Comparison of ENCODE assay signal across 25 mouse cellular contexts in the genomic region with DNA sequence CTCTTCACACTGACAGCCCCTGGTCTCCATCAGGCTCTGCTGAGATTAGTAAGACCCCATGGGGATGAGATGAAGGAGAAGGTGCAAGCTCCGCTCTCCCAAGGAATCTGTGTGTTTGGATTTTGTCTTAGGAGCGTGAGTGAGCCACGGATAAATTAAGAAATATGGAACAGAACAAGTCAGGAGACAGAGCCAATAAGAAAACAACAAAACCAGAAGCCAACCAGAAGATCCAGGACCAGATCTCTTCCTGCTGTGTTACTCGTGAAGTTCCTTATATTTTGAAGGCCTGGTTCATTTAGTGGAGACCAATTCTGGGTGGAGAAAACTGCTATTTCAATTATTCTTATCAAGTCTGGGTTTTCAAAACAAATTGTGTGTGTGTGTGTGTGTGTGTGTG. TPM values are rescaled to one million over a fixed set of nuclear protein-coding genes. Genes with fewer than 3 reads are reported as not detected.
DNase-seq lines count a peak whose midpoint lies in the region; ATAC-seq and TF ChIP-seq lines count a peak whose summit lies in the region.
"Had no signal": no experiment of that assay in that cellular context is flagged by ENCODE, and none has a peak within 500 bp of the region (broad histone marks: within the 10 kb centered on the region; RNA-seq: fewer than 3 reads in every experiment).

No protein-coding gene starts in this region.

- H3K4me2 ChIP-seq in hindbrain, embryonic 11.5 days (replicated peaks; ENCODE audit: low read depth, low read length): no peak overlapping the region
- H3K4me2 ChIP-seq in hindbrain, postnatal 0 days (ENCODE audit: low read depth, low read length): no peak overlapping the region
- H3K4me2 ChIP-seq in neural tube, embryonic 15.5 days: no peak overlapping the region
- H3K4me2 ChIP-seq: embryonic facial prominence, embryonic 15.5 days; hindbrain, embryonic 13.5 days had no signal

- H3K27me3 ChIP-seq in hindbrain, embryonic 11.5 days (ENCODE audit: control insufficient read depth, insufficient read depth, low read length): peaks cover 57% of the 10 kb centered on the region
- peaks cover 75% of the 10 kb centered on the region for H3K27me3 ChIP-seq in hindbrain, postnatal 0 days (ENCODE audit: insufficient read depth, low read length)
- H3K27me3 ChIP-seq in neural tube, embryonic 15.5 days (replicated peaks): peaks cover 29% of the 10 kb centered on the region

- 18% methylated on average over 4 of the region's 4 CpGs for WGBS in hindbrain, embryonic 11.5 days
- 28% methylated on average over 4 of the region's 4 CpGs for WGBS in hindbrain, postnatal 0 days
- 54% methylated on average over 4 of the region's 4 CpGs for WGBS in neural tube, embryonic 15.5 days

- no peak overlapping the region for H3K27ac ChIP-seq in hindbrain, embryonic 11.5 days (ENCODE audit: low read depth, low read length)
- H3K27ac ChIP-seq in hindbrain, postnatal 0 days: no peak overlapping the region
- no peak overlapping the region for H3K27ac ChIP-seq in neural tube, embryonic 15.5 days (replicated peaks)
- H3K27ac ChIP-seq: embryonic facial prominence, embryonic 15.5 days; gastrocnemius, adult 2 months; hindbrain, embryonic 13.5 days had no signal

- no peak for TF ChIP-seq CTCF in hindbrain, postnatal 0 days (IDR thresholded peaks at IDR 0.05; ENCODE audit: low read depth)

- H3K4me3 ChIP-seq in hindbrain, embryonic 11.5 days (ENCODE audit: low read depth, low read length): no peak overlapping the region
- H3K4me3 ChIP-seq in hindbrain, postnatal 0 days (ENCODE audit: low read length): no peak overlapping the region
- H3K4me3 ChIP-seq in neural tube, embryonic 15.5 days (replicated peaks): no peak overlapping the region
- H3K4me3 ChIP-seq: embryonic facial prominence, embryonic 15.5 days; erythroblast, embryonic 14.5 days; gastrocnemius, adult 2 months; hindbrain, embryonic 13.5 days had no signal

- H3K9ac ChIP-seq in hindbrain, embryonic 11.5 days (ENCODE audit: low read depth, low read length): no peak overlapping the region
- no peak overlapping the region for H3K9ac ChIP-seq in hindbrain, postnatal 0 days (replicated peaks; ENCODE audit: low read length)
- H3K9ac ChIP-seq in neural tube, embryonic 15.5 days (replicated peaks): no peak overlapping the region
- H3K9ac ChIP-seq: embryonic facial prominence, embryonic 15.5 days; hindbrain, embryonic 13.5 days had no signal

- H3K4me1 ChIP-seq in hindbrain, embryonic 11.5 days (replicated peaks; ENCODE audit: control insufficient read depth, insufficient read depth, low read length): no peaks in the 10 kb centered on the region
- no peaks in the 10 kb centered on the region for H3K4me1 ChIP-seq in hindbrain, postnatal 0 days (ENCODE audit: insufficient read depth, low read length)
- H3K4me1 ChIP-seq in neural tube, embryonic 15.5 days: peaks cover 8% of the 10 kb centered on the region
- H3K4me1 ChIP-seq: embryonic facial prominence, embryonic 15.5 days had no signal

- DNase-seq in embryo, embryonic 10 days (ENCODE audit: low spot score): peak; percentile 31
- DNase-seq in embryo, embryonic 11 days: no peak
- peak; percentile 39 for DNase-seq in hindbrain, embryonic 11.5 days (ENCODE audit: low spot score)
- DNase-seq in hindbrain, postnatal 0 days (ENCODE audit: low spot score): no peak
- DNase-seq in neural tube, embryonic 10.5 days (ENCODE audit: extremely low spot score, low spot score): peak; percentile 27
- DNase-seq in retina, postnatal 1 day: peak; percentile 34
- DNase-seq in right cerebral cortex, adult 2 months (ENCODE audit: low spot score in 2 of 2): no peak
- DNase-seq: adrenal gland, adult 8-10 months; B cell, adult 2 months; cerebellum, adult 18-20 months; cerebellum, adult 9-11 months; gastrocnemius, adult 2 months; gastrocnemius, postnatal 25 days; heart, postnatal 10 days; heart, postnatal 4 days had no signal

- ATAC-seq in hindbrain, embryonic 11.5 days (ENCODE audit: low FRiP score): no peak
- ATAC-seq in hindbrain, postnatal 0 days: no peak
- no peak for ATAC-seq in neural tube, embryonic 15.5 days (ENCODE audit: low FRiP score)
- ATAC-seq: CD4-positive, CD25-positive, alpha-beta regulatory T cell, adult 4 months; intestine, postnatal 0 days had no signal

- H3K36me3 ChIP-seq in hindbrain, embryonic 11.5 days (ENCODE audit: control insufficient read depth, insufficient read depth, low read length): no peaks in the 10 kb centered on the region
- no peaks in the 10 kb centered on the region for H3K36me3 ChIP-seq in hindbrain, postnatal 0 days (ENCODE audit: insufficient read depth, low read length)
- no peaks in the 10 kb centered on the region for H3K36me3 ChIP-seq in neural tube, embryonic 15.5 days
- H3K36me3 ChIP-seq: embryonic facial prominence, embryonic 15.5 days; G1E; hindbrain, embryonic 13.5 days had no signal

- H3K9me3 ChIP-seq in hindbrain, embryonic 11.5 days (ENCODE audit: control insufficient read depth, low read length): no peaks in the 10 kb centered on the region
- H3K9me3 ChIP-seq in hindbrain, postnatal 0 days (ENCODE audit: low read length): no peaks in the 10 kb centered on the region
- no peaks in the 10 kb centered on the region for H3K9me3 ChIP-seq in neural tube, embryonic 15.5 days (replicated peaks)
- H3K9me3 ChIP-seq: embryonic facial prominence, embryonic 15.5 days; G1E; hindbrain, embryonic 13.5 days had no signal

RNA-seq across cellular contexts. Expression of a gene that starts 6.5 kb away (rescaled TPM):
- polyA plus RNA-seq in hindbrain, embryonic 11.5 days (2014; fragmentation: Nextera tagmentation; extraction: Ambion mirVana): 4.0 and 4.1 TPM in 2 replicates
- total RNA-seq in hindbrain, postnatal 0 days (2014; rRNA removed): 1.1 and 3.7 TPM in 2 replicates
- 1.1 and 1.2 TPM in 2 replicates for polyA plus RNA-seq in hindbrain, postnatal 0 days (2015; fragmentation: Nextera tagmentation; extraction: Ambion mirVana)
- 1.1 and 1.3 TPM in 2 replicates for polyA plus RNA-seq in neural tube, embryonic 15.5 days (2015; fragmentation: Nextera tagmentation; extraction: Ambion mirVana)
- polyA plus RNA-seq: CD4-positive, CD25-positive, alpha-beta regulatory T cell, adult 4 months; erythroblast, embryonic 14.5 days; forebrain, embryonic 11.5 days; G1E had no signal

RNA-seq across cellular contexts. Expression of a gene that starts 13.1 kb away (rescaled TPM):
- polyA plus RNA-seq in hindbrain, embryonic 11.5 days (2014; fragmentation: Nextera tagmentation; extraction: Ambion mirVana): 63.7 and 68.1 TPM in 2 replicates
- 20.3 and 24.3 TPM in 2 replicates for total RNA-seq in hindbrain, postnatal 0 days (2014; rRNA removed)
- polyA plus RNA-seq in hindbrain, postnatal 0 days (2015; fragmentation: Nextera tagmentation; extraction: Ambion mirVana): 16.3 and 16.5 TPM in 2 replicates
- polyA plus RNA-seq in neural tube, embryonic 15.5 days (2015; fragmentation: Nextera tagmentation; extraction: Ambion mirVana): 7.2 and 12.0 TPM in 2 replicates
- total RNA-seq: G1E; granulocyte monocyte progenitor cell, adult 5-6 weeks had no signal
- polyA plus RNA-seq: CD4-positive, CD25-positive, alpha-beta regulatory T cell, adult 4 months; erythroblast, embryonic 14.5 days; forebrain, embryonic 11.5 days; G1E had no signal

RNA-seq across cellular contexts. Expression of a gene that starts 25.7 kb away (rescaled TPM):
- 4.9 and 5.4 TPM in 2 replicates for polyA plus RNA-seq in hindbrain, embryonic 11.5 days (2014; fragmentation: Nextera tagmentation; extraction: Ambion mirVana)
- total RNA-seq in hindbrain, postnatal 0 days (2014; rRNA removed): 1.1 and 1.2 TPM in 2 replicates
- polyA plus RNA-seq in hindbrain, postnatal 0 days (2015; fragmentation: Nextera tagmentation; extraction: Ambion mirVana): 1.3 and 1.5 TPM in 2 replicates
- polyA plus RNA-seq in neural tube, embryonic 15.5 days (2015; fragmentation: Nextera tagmentation; extraction: Ambion mirVana): 1.4 and 3.0 TPM in 2 replicates
- total RNA-seq: gastrocnemius, postnatal 25 days; granulocyte monocyte progenitor cell, adult 5-6 weeks had no signal
- polyA plus RNA-seq: CD4-positive, CD25-positive, alpha-beta regulatory T cell, adult 4 months; embryonic facial prominence, embryonic 15.5 days; erythroblast, embryonic 14.5 days; forebrain, embryonic 11.5 days; G1E; heart, embryonic 14.5 days had no signal

RNA-seq across cellular contexts. Expression of a gene that starts 40.0 kb away (rescaled TPM):
- polyA plus RNA-seq in hindbrain, embryonic 11.5 days (2014; fragmentation: Nextera tagmentation; extraction: Ambion mirVana): 11.9 and 12.8 TPM in 2 replicates
- 4.8 and 7.3 TPM in 2 replicates for total RNA-seq in hindbrain, postnatal 0 days (2014; rRNA removed)
- polyA plus RNA-seq in hindbrain, postnatal 0 days (2015; fragmentation: Nextera tagmentation; extraction: Ambion mirVana): 10.5 and 12.0 TPM in 2 replicates
- polyA plus RNA-seq in neural tube, embryonic 15.5 days (2015; fragmentation: Nextera tagmentation; extraction: Ambion mirVana): 2.3 and 5.7 TPM in 2 replicates
- total RNA-seq: G1E had no signal
- polyA plus RNA-seq: CD4-positive, CD25-positive, alpha-beta regulatory T cell, adult 4 months; erythroblast, embryonic 14.5 days; forebrain, embryonic 11.5 days; G1E had no signal

RNA-seq across cellular contexts. Expression of a gene that starts 52.8 kb away (rescaled TPM):
- 23.8 and 39.3 TPM in 2 replicates for polyA plus RNA-seq in hindbrain, embryonic 11.5 days (2014; fragmentation: Nextera tagmentation; extraction: Ambion mirVana)
- total RNA-seq in hindbrain, postnatal 0 days (2014; rRNA removed): 99.2 and 108 TPM in 2 replicates
- polyA plus RNA-seq in hindbrain, postnatal 0 days (2015; fragmentation: Nextera tagmentation; extraction: Ambion mirVana): 81.7 and 89.4 TPM in 2 replicates
- polyA plus RNA-seq in neural tube, embryonic 15.5 days (2015; fragmentation: Nextera tagmentation; extraction: Ambion mirVana): 26.8 and 73.9 TPM in 2 replicates
- polyA plus RNA-seq: CD4-positive, CD25-positive, alpha-beta regulatory T cell, adult 4 months; erythroblast, embryonic 14.5 days; forebrain, embryonic 11.5 days; G1E had no signal

Comparison
In these comparisons a context has a peak if more than half of its experiments do, and no peak if none do; other contexts are left out.
1. DNase-seq: peak in embryo, embryonic 10 days (single experiment), hindbrain, embryonic 11.5 days (single experiment), neural tube, embryonic 10.5 days (single experiment) and retina, postnatal 1 day (single experiment); none in embryo, embryonic 11 days (single experiment), hindbrain, postnatal 0 days (single experiment) and right cerebral cortex, adult 2 months (0 of 2).